Mouse (Mus musculus) left cerebral cortex, postnatal 14 days (tissue): ENCODE data around the gene Ccr9. TPM values are rescaled to one million over a fixed set of nuclear protein-coding genes. Genes with fewer than 3 reads are reported as not detected.
"Not testable (repeated sequence)": the region's sequence is repeated elsewhere in the genome, so short reads cannot be mapped to it uniquely, and the experiment has no call there.

Source experiments
- DNase-seq, 2 experiments: peaks; one replicate each; pipeline ENCODE4 v3.0.0; 2021 to 2022; ENCODE audit warnings: low spot score in 2 of 2, mixed read lengths in 1 of 2
- intact Hi-C: fragments of 180-260 bp; cut with DNase I; formaldehyde crosslinking; loops from one replicate; pipeline ENCODE4 v1.15.1; 2025
- long read RNA-seq, 2 experiments: library from polyadenylated mRNA; stranded (forward); transcript quantifications; one replicate each; pipeline ENCODE4 v2.0.0; 2021
- total RNA-seq, 2 experiments: library from RNA; stranded (reverse); gene quantifications; 2 replicates each; pipeline ENCODE4 v1.2.3; 2021

The Ccr9 gene
- under 1 TPM; 0.09 to 0.30 TPM for total RNA-seq
- long read RNA-seq, experiment 1, partial matches to known transcripts = 0 of 5 reads
- long read RNA-seq, experiment 1, other reads (novel, unspliced or antisense) = 5 of 5 reads
- long read RNA-seq, experiment 2 = 0 reads

DNA sequence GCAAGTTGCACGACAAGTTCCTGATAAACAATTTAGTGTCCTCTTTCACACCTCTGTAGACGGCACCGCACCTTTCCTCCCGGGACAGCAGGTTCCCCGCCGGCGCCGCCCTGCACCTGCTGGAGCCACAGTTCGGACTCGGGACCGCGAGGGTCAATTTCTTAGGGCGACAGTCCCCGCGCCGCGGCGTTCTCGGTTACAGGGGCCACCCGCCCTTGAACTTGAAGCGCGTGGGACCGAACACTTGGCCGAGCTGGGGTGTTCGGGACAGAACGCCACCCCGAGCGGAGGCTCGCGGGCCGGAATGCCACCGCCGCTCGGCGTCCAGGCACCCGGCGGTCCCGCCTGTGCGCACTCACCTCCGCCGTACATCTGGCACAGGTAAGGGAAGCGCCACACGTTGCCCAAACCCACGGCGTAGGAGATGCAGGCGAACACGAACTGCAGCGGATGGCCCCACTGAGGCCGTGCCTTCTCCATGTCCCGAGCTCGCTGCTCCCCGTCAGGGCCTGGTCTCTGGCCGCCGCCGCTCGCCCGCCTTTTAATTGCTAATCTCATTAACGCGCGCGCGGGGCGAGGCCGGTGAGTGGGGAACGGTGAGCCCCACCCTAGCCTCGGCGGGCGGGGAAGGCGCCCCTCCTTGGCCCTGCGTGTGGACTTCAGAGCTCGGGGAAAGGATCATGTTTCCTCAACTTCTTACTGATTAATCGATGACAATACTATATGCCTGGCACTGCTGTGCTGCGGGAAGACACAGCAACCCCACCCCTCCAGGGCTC lies at the start of gene Ccr9, which contains the start of gene Slc6a20a:
TSS of gene Ccr9 (plus strand) at position 113 of the 779 bp plus-strand sequence.
TSS of gene Slc6a20a (minus strand) at position 559 of the 779 bp plus-strand sequence.
- DNase-seq = no peak
- intact Hi-C loops = no loop called here

DNA sequence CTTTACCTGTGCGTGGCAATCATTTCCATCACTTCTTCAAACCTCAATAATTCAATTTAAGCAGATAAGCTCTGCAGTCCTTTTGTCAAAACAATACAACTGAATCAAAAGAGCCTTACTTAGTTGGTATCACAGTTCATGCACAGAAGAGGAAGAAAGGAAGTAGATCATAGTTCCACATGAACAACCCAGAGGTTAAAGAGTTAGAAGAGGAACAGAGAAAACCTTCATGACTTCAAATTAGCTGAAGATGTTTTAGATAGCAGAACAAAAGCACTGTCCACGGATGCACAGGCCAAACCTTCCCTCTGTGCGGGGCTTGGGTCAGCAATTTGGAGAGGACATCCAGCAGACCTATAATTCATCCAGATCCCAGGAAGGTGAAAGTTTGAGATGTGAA lies 46.6 kb upstream of the Ccr9 start:
- intact Hi-C loops = no loop called here
- DNase-seq = no peak

- DNase-seq = no peak
- intact Hi-C loops = no loop called here
Observed at GRCm38 (mm10) chr9:123632281-123632680, 46.0 kb upstream of the Ccr9 start, which contains the start of gene Slc6a20b. TSS of gene Slc6a20b (minus strand) at chr9:123632565.

- DNase-seq = no peak
- intact Hi-C loops = no loop called here
Observed at GRCm38 (mm10) chr9:123632993-123633392, 45.2 kb upstream of the Ccr9 start.

DNA sequence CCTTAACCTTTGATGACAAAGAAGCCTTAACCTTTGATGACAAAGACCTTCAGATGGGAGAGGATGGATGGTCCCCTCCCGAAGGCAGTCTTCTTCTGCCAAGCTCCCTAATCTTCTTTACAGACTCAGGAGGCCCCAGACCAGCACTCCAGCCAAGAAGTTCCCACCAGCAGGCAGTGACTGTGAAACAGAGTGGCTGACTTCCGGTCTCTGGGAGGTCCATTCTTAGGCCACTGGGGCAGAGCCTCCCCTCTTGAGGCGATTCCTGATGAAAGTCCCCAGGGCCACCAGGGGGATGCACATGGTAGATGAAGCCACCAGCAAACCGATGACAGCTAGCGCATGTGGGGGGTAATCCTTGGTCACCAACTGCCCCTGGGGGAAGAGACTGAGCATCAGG lies 41.5 kb upstream of the Ccr9 start:
- no peak for DNase-seq
- intact Hi-C loops = loop anchor here (5.0 kb wide), 2 partner anchors 71 to 161 kb away; no protein-coding TSS in a partner anchor

- DNase-seq = no peak
- intact Hi-C loops = loop anchor here (5.0 kb wide), 2 partner anchors 69 to 159 kb away; no protein-coding TSS in a partner anchor
Observed at GRCm38 (mm10) chr9:123638231-123638630, 40.0 kb upstream of the Ccr9 start.

DNA sequence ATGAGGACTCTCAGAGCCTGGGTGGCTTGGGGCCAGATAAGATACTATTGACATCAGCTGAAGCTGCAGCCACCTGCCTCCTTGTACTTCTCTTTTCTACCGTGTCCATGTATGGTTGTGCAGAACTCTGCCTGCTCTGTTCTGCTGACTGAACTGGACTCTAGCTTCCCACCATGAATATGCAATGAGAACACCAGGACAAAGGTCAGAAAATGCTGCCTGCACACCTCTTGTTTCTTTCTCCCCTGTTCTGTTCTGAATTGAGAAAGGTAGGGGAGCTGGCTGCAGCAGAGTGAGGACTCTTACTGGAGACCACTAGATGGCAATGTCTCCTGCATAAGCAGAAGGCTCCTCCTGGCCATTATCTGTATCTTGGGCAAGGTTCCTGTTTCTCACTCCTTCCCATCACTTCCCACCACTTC lies 39.6 kb upstream of the Ccr9 start:
- DNase-seq = peak; percentile 57 to 63

DNA sequence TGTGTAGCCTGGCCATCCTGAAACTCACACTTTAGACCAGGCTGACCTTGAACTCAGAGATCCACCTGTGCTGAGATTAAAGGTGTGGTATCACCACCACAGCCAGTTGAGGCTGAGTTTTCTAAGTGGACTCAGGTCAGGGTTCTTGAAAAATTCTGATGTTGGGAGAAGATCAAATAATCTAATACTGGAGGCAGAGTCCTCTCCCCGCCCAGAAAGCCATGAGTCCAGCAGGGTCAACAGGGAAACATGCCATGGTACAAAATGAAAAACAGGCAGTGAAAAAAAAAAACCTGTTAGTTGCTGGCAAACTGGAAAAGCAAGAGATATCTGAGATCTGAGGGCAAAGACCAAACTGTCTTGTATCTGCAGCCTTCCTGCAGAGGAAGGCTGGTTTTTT lies 38.1 kb upstream of the Ccr9 start:
- DNase-seq = no peak
- intact Hi-C loops = no loop called here

More for the DNA sequence above, 39.6 kb upstream of the Ccr9 start:
- intact Hi-C loops = loop anchor here (5.0 kb wide), 2 partner anchors 69 to 159 kb away; no protein-coding TSS in a partner anchor

- intact Hi-C loops = no loop called here
- no peak for DNase-seq
Observed at GRCm38 (mm10) chr9:123649785-123650511, 28.3 kb upstream of the Ccr9 start.

DNA sequence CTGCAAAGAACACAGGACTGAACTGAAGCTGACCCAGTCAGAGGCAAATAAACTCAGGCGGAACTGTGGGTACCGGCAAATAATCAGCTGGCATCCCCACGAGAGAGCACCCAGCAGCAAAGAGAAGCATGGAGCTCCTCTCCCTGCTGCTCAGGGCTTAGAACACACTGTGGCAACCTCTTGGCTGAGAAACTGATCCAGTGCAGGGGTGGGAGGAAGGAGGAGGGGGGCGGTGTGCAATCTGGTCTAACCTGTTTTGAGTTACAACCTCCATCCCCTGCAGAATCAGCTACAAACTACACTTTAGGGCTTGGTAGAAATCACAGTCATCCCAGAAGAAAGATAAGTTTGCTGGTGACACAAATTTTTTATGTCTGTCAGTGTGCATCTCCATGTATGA lies 26.9 kb upstream of the Ccr9 start:
- intact Hi-C loops = no loop called here
- no peak for DNase-seq

- DNase-seq = no peak
- intact Hi-C loops = no loop called here
Observed at GRCm38 (mm10) chr9:123657457-123657856, 20.8 kb upstream of the Ccr9 start.

GRCm38 (mm10) chr9:123658981-123659380 lies 19.3 kb upstream of the Ccr9 start:
- intact Hi-C loops = no loop called here
- no peak for DNase-seq

DNA sequence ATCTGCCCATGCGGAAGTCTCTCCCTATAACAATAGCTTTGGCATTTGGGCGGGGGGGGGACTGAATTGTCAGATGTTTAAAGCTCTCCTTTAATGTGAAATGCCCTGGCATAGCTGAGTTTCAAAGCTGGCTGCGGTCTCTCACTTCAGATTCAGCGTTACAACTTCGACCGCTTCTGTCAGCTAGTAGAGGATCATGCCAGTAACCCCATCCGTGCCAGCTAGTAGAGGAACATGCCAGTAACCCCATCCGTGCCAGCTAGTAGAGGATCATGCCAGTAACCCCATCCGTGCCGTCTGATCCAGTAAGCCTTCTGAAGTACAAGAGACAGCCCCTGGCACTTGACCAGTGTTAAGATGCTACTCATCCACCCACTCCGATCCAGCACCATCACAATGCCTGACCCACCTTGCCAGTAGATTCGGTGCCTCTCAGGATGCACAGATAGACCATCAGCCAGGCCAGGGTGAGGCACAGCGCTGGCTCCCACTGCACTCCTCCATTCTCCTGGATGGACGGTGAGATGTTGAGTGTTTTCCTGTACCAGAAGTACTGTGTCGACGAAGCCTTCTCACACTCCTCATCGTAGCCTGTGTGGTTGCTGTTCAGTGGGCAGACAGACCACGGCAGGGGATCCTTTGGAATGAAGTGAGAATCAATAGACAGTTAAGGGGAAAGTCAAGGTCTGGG lies 18.1 kb upstream of the Ccr9 start:
- intact Hi-C loops, DNase-seq: not testable (repeated sequence)

DNA sequence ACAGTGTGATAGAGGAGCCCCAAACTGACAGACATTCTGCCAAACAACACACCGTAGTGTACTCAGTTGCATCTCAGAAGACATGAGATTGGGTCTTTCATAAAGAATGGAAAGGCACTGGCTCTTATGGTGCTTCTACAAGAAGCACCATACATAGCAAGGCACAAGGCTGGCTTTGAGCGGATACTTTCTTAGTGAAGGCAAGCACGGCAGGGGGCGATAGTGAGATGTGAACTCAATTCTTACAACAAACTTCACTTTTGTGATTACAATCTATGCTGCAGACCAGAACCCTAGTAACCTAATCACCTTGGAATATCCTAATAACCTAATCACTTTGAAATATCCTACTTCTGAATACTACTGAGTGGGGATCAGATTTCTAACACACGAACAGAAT lies 12.6 kb upstream of the Ccr9 start:
- intact Hi-C loops = loop anchor here (2.0 kb wide), 1 partner anchor 55 kb away; no protein-coding TSS in a partner anchor
- peak; percentile 20 to 54 for DNase-seq

DNA sequence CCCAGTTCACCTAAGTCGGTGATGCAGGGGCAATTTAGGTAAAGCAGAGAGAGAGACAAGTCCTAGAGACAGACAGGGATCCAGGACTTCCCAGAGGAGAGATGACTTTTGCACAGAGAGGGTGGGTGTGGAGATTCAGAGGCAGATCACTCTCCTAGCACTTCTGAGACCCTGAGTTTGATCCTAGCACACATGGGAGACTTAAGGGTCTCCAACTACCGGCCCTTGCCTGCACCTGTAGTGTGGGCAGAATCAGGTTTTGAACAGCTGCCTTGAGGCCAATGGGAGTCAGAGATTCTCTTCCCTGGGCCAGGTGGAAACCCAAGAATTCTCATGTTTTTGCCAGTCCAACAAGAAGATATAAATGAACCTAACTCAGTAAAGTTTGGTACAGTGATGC lies 959 bp downstream of the Ccr9 start:
- DNase-seq = no peak
- intact Hi-C loops = no loop called here

GRCm38 (mm10) chr9:123683704-123684103 lies 5.5 kb downstream of the Ccr9 start:
- no peak for DNase-seq
- intact Hi-C loops = no loop called here

DNA sequence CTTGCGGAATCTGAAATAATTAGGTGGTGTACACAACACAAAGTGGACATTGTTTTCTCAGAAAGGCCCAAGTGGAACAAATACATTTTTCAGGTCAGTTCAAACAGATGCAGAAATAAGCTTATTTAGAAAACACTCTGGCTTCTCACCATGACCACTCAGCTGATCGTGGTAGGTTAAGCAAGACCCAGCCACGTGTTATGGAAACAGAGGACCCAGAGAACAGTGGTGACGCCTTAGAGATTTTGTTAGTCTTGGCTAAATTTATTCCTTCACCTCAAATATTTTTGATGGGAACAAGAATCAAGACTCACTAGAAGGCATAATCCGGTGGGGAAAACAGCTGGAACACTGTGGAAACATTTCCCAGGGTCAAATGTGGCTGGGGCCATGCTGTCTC lies 8.0 kb downstream of the Ccr9 start:
- intact Hi-C loops = no loop called here
- peak in 1 of 2 experiments; percentile 8 for DNase-seq

GRCm38 (mm10) chr9:123688227-123688626 lies 10.0 kb downstream of the Ccr9 start:
- intact Hi-C loops = no loop called here
- no peak for DNase-seq

- DNase-seq = peak; percentile 33 to 66
- intact Hi-C loops = no loop called here
Observed at GRCm38 (mm10) chr9:123695634-123696302, 17.5 kb downstream of the Ccr9 start.
